Mouse (Mus musculus): ENCODE results near the gene Zfp428.

- TF ChIP-seq ZNF384 (IDR thresholded peaks at IDR 0.05; ENCODE audit: low read depth, low read length) (no peak), POLR2A (IDR thresholded peaks at IDR 0.05; ENCODE audit: low read depth, low read length) (no peak), GABPA (IDR thresholded peaks at IDR 0.05; ENCODE audit: insufficient replicate concordance, low read depth, low read length) (no peak), CTCF (conservative IDR thresholded peaks at IDR 0.05 in 1 of 2, IDR thresholded peaks at IDR 0.05 in 1 of 2; ENCODE audit: low read depth in 2 of 2, low read length in 2 of 2) (no peak), ZKSCAN1 (IDR thresholded peaks at IDR 0.05; ENCODE audit: borderline replicate concordance, low read depth, low read length) (no peak), ZC3H11A (IDR thresholded peaks at IDR 0.05; ENCODE audit: low read depth, low read length) (no peak), RCOR1 (conservative IDR thresholded peaks at IDR 0.05; ENCODE audit: low read depth, low read length) (no peak), KAT2A (IDR thresholded peaks at IDR 0.05; ENCODE audit: insufficient replicate concordance, low read length) (no peak), ETS1 (conservative IDR thresholded peaks at IDR 0.05; ENCODE audit: low read depth, low read length) (no peak), ELF1 (IDR thresholded peaks at IDR 0.05; ENCODE audit: low read depth, low read length) (no peak), MAFK (IDR thresholded peaks at IDR 0.05; ENCODE audit: insufficient replicate concordance, low read length) (no peak)
Observed at GRCm38 (mm10) chr7:24499856-24500577, 6.8 kb upstream of the Zfp428 start.
